Mouse (Mus musculus) cerebellum, adult 2 months (tissue): ENCODE measurements around the gene Runx1. TPM values are rescaled to one million over a fixed set of nuclear protein-coding genes. Genes with fewer than 3 reads are reported as not detected.

Experiments used
- DNase-seq, 2 experiments: peaks; one replicate each; pipeline ENCODE4 v3.0.0; 2021
- H3K27ac ChIP-seq: fragments of 200-500 bp; 2 replicates; pipeline ENCODE4 v1.5.1; 2012; ENCODE audit warnings: low read length, control low read depth, inconsistent platforms; ENCODE audit not compliant: insufficient read depth
- H3K27me3 ChIP-seq: fragments of 200-500 bp; 2 replicates; pipeline ENCODE4 v1.6.1; 2012; ENCODE audit warnings: inconsistent platforms, mild to moderate bottlenecking, low read length, moderate library complexity; ENCODE audit not compliant: control insufficient read depth, insufficient read depth
- H3K4me1 ChIP-seq: fragments of 200-500 bp; 2 replicates; pipeline ENCODE4 v1.6.1; 2011; ENCODE audit warnings: low read length; ENCODE audit not compliant: control insufficient read depth, insufficient read depth
- H3K4me3 ChIP-seq: fragments of 200-500 bp; replicated peaks from 2 replicates; pipeline ENCODE3; 2011; ENCODE audit warnings: mild to moderate bottlenecking, low read depth, low read length, control low read depth; ENCODE audit not compliant: insufficient read depth
- CTCF ChIP-seq: fragments of 200-500 bp; IDR thresholded peaks from 2 replicates; pipeline ENCODE4 v1.5.1; 2011; ENCODE audit warnings: low read depth, mild to moderate bottlenecking, control low read depth, low read length, moderate library complexity, borderline replicate concordance; ENCODE audit not compliant: insufficient read depth
- POLR2A ChIP-seq: fragments of 200-500 bp; IDR thresholded peaks from 2 replicates; pipeline ENCODE4 v1.6.1; 2011; ENCODE audit warnings: low read length, control low read depth, borderline replicate concordance; ENCODE audit not compliant: insufficient read depth
- WGBS: fragments of 180-500 bp; shearing (Covaris S2); methylation state at CpG from one replicate; pipeline ENCODE4 v1.1.7; 2018; 5-methylcytosine and 5-hydroxymethylcytosine counted together
- polyA plus RNA-seq: library from polyadenylated mRNA; depleted of rRNA; stranded (reverse); fragments of >200 nt; gene quantifications from 2 replicates; pipeline ENCODE4 v1.2.3, GENCODE M21; 2012

Runx1 gene
- polyA plus RNA-seq, 1 experiment, result 0.52 TPM

DNA sequence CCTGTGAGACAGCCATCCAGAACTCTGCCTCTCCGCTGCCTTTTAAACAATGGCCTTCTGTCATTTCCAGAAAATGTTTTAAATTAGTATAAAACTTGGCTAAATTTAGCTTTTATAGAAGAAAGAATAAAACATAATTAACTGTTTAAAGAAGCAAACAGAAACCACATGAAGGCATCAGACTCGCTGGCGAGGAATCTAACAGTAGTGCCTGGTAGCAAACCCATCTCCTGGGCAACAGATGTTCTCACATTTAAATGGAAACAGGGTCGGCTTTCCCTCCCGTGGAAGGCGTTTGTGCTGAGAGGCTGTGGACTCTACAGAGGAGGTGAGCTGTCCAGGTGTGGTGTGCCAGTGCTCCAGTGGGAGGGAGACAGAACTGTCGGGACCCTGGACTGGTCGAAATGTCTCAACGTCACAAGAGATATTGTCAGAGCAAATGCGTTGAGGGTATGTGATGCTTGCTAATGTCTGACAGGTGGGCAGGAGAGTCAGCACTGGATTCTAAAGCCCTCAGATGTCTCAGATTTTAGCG, 87.4 kb downstream of the Runx1 start:
- TF ChIP-seq POLR2A, result no peak
- TF ChIP-seq CTCF, result no peak
- Histone ChIP-seq H3K4me1 (no peaks in the 10 kb centered on the region), H3K4me3 (no peak overlapping the region), H3K27ac (no peak overlapping the region), H3K27me3 (no peaks in the 10 kb centered on the region)
- 75% methylated on average over 11 of the region's 11 CpGs for WGBS
- no peak for DNase-seq

DNA sequence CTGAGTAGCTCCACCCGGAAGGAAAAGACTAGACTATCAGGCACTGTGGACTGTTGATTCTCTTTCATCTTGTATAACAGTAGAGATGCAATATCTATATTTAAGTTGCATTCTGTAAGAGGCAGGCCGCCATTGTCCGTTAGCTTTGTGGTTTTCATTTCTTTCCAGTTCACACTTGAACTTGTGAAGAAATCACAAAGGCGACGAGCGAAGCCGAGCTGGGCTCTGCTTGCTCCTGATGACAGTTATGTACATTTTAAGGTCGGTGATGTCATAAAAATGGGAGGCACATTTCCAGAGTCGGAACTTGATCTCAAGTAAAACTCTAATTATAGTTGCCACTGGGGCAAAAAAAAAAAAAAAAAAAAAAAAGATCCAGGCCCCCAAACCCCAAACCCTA, 99.1 kb downstream of the Runx1 start:
- DNase-seq, result no peak
- no peaks in the 10 kb centered on the region for H3K4me1 ChIP-seq
- H3K27me3 ChIP-seq, result no peaks in the 10 kb centered on the region
- H3K27ac ChIP-seq, result no peak overlapping the region
- H3K4me3 ChIP-seq, result no peak overlapping the region
- 96% methylated on average over 9 of the region's 9 CpGs for WGBS
- TF ChIP-seq CTCF (no peak), POLR2A (no peak)

DNA sequence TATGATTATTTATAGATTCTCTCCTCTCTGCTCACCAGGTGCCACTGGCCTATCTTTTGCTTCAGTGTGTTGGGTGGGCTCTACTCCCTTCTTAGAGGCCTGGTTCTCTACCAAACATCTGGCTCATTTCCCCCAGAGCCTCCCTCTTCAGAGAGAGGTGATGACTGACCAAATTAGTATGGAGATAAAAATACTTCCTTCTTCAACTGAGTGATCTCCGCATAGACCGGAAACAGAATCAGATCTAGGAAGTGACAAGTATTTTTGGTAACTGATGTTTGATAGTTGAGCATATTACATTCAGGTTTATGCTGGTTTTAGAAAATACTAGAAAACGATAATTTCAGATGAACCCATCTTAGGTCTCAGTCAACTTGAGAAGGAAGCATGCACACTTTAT, 101.4 kb downstream of the Runx1 start:
- no peak overlapping the region for H3K27ac ChIP-seq
- H3K27me3 ChIP-seq, result no peaks in the 10 kb centered on the region
- 94% methylated on average over 3 of the region's 3 CpGs for WGBS
- TF ChIP-seq CTCF (no peak), POLR2A (no peak)
- H3K4me3 ChIP-seq, result no peak overlapping the region
- DNase-seq, result no peak
- H3K4me1 ChIP-seq, result no peaks in the 10 kb centered on the region

DNA sequence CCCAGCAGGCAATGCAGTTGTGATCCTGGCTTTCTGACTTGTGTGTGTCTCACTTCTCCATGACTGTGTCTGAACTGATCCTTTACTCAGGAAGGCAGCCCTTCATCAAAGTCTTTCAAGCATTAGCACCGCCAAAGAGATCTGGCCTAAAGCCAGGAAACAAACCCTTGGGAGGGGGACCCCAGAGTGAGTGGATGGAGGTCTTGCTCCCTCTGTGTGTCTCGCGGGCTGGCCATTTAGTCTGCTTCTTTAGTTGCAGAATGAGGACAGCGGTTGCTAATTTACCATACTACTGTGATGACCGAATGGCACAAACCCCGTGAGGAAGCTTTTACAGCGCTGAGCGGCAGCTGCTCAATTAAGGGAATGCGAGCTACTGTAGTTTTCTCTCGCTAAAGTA, 105.3 kb downstream of the Runx1 start:
- 39% methylated on average over 10 of the region's 10 CpGs for WGBS
- TF ChIP-seq POLR2A, result no peak
- TF ChIP-seq CTCF, result no peak

DNA sequence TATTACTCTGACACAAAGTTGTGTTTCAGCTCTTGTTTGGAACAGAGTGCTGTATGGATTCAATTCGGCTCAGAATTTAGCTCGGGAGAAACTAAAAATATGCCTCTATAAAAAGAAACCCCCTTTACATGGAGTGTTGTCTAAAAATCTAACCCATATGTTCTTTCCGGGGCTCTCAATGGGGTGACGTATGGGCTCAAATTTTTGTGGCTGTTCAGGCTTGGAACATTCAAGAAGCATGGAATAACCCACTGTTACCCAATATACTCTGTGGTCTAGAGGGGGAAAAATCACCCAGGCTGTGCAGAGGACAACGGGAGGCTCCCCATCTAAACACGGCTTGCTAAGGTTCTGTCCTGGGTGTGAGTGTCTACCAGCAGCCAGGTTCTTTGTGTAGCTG, 106.2 kb downstream of the Runx1 start:
- Histone ChIP-seq H3K4me3 (no peak overlapping the region), H3K4me1 (no peaks in the 10 kb centered on the region), H3K27me3 (no peaks in the 10 kb centered on the region), H3K27ac (no peak overlapping the region)
- TF ChIP-seq POLR2A (no peak), CTCF (no peak)
- DNase-seq, result no peak
- WGBS, result 84% methylated on average over 6 of the region's 6 CpGs

More for the DNA sequence above, 105.3 kb downstream of the Runx1 start:
- Histone ChIP-seq H3K27me3 (no peaks in the 10 kb centered on the region), H3K4me3 (no peak overlapping the region), H3K27ac (no peak overlapping the region), H3K4me1 (no peaks in the 10 kb centered on the region)
- DNase-seq, result no peak

DNA sequence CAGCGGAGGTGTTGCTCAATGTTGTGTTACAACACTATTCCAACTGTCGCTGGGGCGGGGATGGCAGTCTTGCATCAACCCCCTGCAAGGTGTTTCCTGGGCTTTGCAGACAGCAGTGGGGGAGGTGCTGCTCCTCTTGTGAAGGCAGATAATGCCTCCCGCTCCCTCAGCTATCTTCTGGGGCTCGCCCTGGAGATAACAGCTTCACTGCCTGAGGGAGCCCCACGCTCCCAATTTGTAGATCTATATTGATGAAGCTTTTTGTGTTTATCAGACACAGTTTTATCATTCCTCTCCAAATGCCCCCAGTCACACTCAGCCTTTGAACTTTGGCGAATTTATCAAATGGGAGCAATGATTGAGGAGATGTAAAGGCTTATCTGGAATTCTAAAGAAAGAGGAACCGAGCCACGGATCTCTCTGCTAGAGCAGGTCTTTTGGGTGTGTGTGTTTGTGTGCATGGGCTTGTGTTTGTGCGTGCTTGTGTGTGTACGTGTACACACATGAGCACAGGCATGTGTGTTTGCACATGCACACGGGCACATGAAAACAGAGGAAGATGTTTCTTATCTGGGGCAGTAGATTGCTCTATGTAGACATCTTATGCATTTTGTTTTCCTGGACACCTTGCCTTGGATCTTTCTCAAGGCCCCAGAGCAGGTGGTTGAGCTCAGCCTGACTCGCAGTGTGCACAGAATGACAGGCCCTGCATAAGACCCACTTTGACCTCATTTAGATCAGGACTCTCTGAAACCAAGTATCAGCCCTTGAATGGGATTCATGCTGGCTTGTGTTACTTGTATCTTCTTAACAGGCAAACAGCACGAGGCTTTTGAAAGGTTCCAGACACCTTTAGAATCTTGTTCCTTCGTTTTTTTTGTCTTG, 110.1 kb downstream of the Runx1 start:
- Histone ChIP-seq H3K27me3 (no peaks in the 10 kb centered on the region), H3K4me1 (no peaks in the 10 kb centered on the region), H3K27ac (no peak overlapping the region), H3K4me3 (no peak overlapping the region)
- no peak for DNase-seq
- no peak for TF ChIP-seq POLR2A
- no peak for TF ChIP-seq CTCF
- WGBS, result 65% methylated on average over 15 of the region's 15 CpGs

DNA sequence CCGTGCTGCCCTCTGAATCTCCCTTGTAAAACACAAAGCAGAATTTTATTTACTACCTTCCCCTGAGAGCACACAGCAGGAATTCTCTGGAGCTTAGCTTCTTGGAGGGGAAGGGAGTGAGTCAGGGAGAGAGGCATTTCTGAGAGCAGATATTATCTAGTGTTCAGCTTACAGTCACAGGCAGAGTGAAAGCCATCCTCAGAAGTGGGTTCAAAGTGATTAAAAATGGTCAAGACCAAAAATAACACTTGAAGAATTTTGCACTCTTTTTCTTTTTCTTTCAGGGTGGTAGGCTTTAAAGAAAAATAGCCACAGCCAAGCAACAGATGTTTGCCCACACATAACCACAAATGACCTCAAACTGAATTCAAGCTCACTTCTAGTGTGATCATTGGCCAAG, 115.8 kb downstream of the Runx1 start:
- Histone ChIP-seq H3K4me3 (no peak overlapping the region), H3K27me3 (no peaks in the 10 kb centered on the region), H3K27ac (no peak overlapping the region), H3K4me1 (no peaks in the 10 kb centered on the region)
- no peak for DNase-seq
- 61% methylated on average over 1 of the region's 1 CpGs for WGBS
- no peak for TF ChIP-seq POLR2A
- no peak for TF ChIP-seq CTCF

DNA sequence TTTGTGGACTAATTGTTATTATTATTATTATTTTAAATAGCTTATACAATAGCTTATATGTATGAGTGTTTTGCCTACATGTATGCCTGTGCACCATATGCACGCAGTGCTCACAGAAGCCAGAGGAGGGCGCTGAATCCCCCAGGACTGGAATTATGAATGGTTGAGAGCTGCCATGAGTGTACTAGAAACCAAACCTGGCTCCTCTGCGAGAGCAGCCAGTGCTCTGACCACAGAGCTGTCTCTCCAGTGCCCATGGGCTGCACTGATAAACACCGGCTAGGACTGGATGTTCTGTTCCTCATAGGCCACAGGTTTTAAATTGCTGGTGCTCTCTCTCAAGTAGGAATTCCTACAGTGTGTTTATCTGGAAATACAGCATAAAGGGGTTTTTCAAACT, 117.2 kb downstream of the Runx1 start:
- WGBS, result 74% methylated on average over 4 of the region's 4 CpGs
- Histone ChIP-seq H3K4me3 (no peak overlapping the region), H3K27me3 (no peaks in the 10 kb centered on the region), H3K27ac (no peak overlapping the region), H3K4me1 (no peaks in the 10 kb centered on the region)
- no peak for DNase-seq
- TF ChIP-seq POLR2A (no peak), CTCF (no peak)
